Mouse (Mus musculus) bone marrow, adult 2 months (tissue): ENCODE results near the gene Grb2.

Experiments
- CTCF ChIP-seq: fragments of 200-500 bp; IDR thresholded peaks from 2 replicates; pipeline ENCODE4 v1.5.1; 2011; ENCODE audit warnings: low read length, control low read depth; ENCODE audit not compliant: control insufficient read depth, insufficient read depth
- POLR2A ChIP-seq: fragments of 200-500 bp; IDR thresholded peaks from 2 replicates; pipeline ENCODE4 v1.6.1; 2011; ENCODE audit warnings: low read depth, mild to moderate bottlenecking, control low read depth, low read length, borderline replicate concordance; ENCODE audit not compliant: control insufficient read depth

GRCm38 (mm10) chr11:115714491-115714890 is 6.1 kb upstream of the Grb2 start:
- TF ChIP-seq CTCF (peak; percentile 46), POLR2A (no peak)
